Comparison of ENCODE assay signal across 26 mouse cellular contexts in genomic region chr7:75576851-75577250, GRCm38 (mm10).
DNase-seq lines count a peak whose midpoint lies in the region; ATAC-seq and TF ChIP-seq lines count a peak whose summit lies in the region.
"Had no signal": no experiment of that assay in that cellular context is flagged by ENCODE, and none has a peak within 500 bp of the region (broad histone marks: within the 10 kb centered on the region; RNA-seq: fewer than 3 reads in every experiment).

No protein-coding gene starts in this region.

- no peak for TF ChIP-seq EP300 in liver, postnatal 0 days (IDR thresholded peaks at IDR 0.05; ENCODE audit: low read depth)

- H3K4me2 ChIP-seq in heart, embryonic 13.5 days = no peak overlapping the region
- no peak overlapping the region for H3K4me2 ChIP-seq in liver, postnatal 0 days (ENCODE audit: low read depth, low read length)
- H3K4me2 ChIP-seq: embryonic facial prominence, embryonic 15.5 days; forebrain, embryonic 13.5 days; hindbrain, embryonic 12.5 days; liver, embryonic 13.5 days; midbrain, embryonic 12.5 days; neural tube, embryonic 13.5 days had no signal

- no peaks in the 10 kb centered on the region for H3K9me3 ChIP-seq in heart, embryonic 13.5 days
- H3K9me3 ChIP-seq in liver, postnatal 0 days (ENCODE audit: low read length) = no peaks in the 10 kb centered on the region
- H3K9me3 ChIP-seq: embryonic facial prominence, embryonic 10.5 days; embryonic facial prominence, embryonic 15.5 days; forebrain, embryonic 13.5 days; hindbrain, embryonic 12.5 days; liver, embryonic 13.5 days; midbrain, embryonic 12.5 days; neural tube, embryonic 13.5 days had no signal

- ATAC-seq in heart, embryonic 13.5 days (ENCODE audit: extremely low read depth, insufficient number of reproducible peaks, low FRiP score, low TSS enrichment) = no peak
- no peak for ATAC-seq in liver, postnatal 0 days
- ATAC-seq: forebrain, embryonic 13.5 days; hindbrain, postnatal 0 days had no signal

- 90% methylated on average over 2 of the region's 2 CpGs for WGBS in heart, embryonic 13.5 days
- 82% methylated on average over 2 of the region's 2 CpGs for WGBS in liver, postnatal 0 days (ENCODE audit: insufficient replicate concordance)

- TF ChIP-seq CTCF in liver, postnatal 0 days (IDR thresholded peaks at IDR 0.05; ENCODE audit: low read depth) = peak; percentile 31; the same call in 1 of the 2 replicates
- no peak for TF ChIP-seq CTCF in bone marrow macrophage, adult 2 months (IDR thresholded peaks at IDR 0.05; ENCODE audit: low read depth, low read length)

- H3K4me3 ChIP-seq in heart, embryonic 13.5 days = no peak overlapping the region
- no peak overlapping the region for H3K4me3 ChIP-seq in liver, postnatal 0 days (ENCODE audit: low read depth, low read length)
- no peak overlapping the region for H3K4me3 ChIP-seq in bone marrow macrophage, adult 2 months (ENCODE audit: insufficient read depth, low read length)
- H3K4me3 ChIP-seq: embryonic facial prominence, embryonic 10.5 days; embryonic facial prominence, embryonic 15.5 days; forebrain, embryonic 13.5 days; hindbrain, embryonic 12.5 days; layer of hippocampus, adult 2 months; liver, embryonic 13.5 days; midbrain, embryonic 12.5 days; myocyte; neural tube, embryonic 13.5 days had no signal

- peaks cover 57% of the 10 kb centered on the region for H3K4me1 ChIP-seq in heart, embryonic 13.5 days
- H3K4me1 ChIP-seq in liver, postnatal 0 days (ENCODE audit: insufficient read depth) = peaks cover 19% of the 10 kb centered on the region
- peaks cover 23% of the 10 kb centered on the region for H3K4me1 ChIP-seq in bone marrow macrophage, adult 2 months (ENCODE audit: control insufficient read depth, insufficient read depth, low read length)
- H3K4me1 ChIP-seq: midbrain, embryonic 12.5 days had no signal

- H3K27ac ChIP-seq in heart, embryonic 13.5 days (replicated peaks) = peak overlapping the region; percentile 13
- H3K27ac ChIP-seq in liver, postnatal 0 days (ENCODE audit: low read depth) = no peak overlapping the region
- 0 out of 2 replicates have a peak overlapping the region, but pooled peaks have one; percentile 11 for H3K27ac ChIP-seq in bone marrow macrophage, adult 2 months (ENCODE audit: insufficient read depth, low read depth, low read length)
- H3K27ac ChIP-seq: embryonic facial prominence, embryonic 10.5 days; embryonic facial prominence, embryonic 15.5 days; forebrain, embryonic 13.5 days; hindbrain, embryonic 12.5 days; hindbrain, postnatal 0 days; liver, embryonic 13.5 days; midbrain, embryonic 12.5 days; neural tube, embryonic 13.5 days had no signal

- no peak for TF ChIP-seq POLR2A in bone marrow macrophage, adult 2 months (IDR thresholded peaks at IDR 0.05; ENCODE audit: borderline replicate concordance, low read depth, low read length)

- H3K36me3 ChIP-seq in heart, embryonic 13.5 days = peaks cover 20% of the 10 kb centered on the region
- H3K36me3 ChIP-seq in liver, postnatal 0 days (replicated peaks; ENCODE audit: insufficient read depth, low read length) = 0 out of 2 replicates have a peak, but pooled peaks cover 5% of the 10 kb centered on the region
- no peaks in the 10 kb centered on the region for H3K36me3 ChIP-seq in splenic B cell, adult 2 months (ENCODE audit: control insufficient read depth, insufficient read depth, low read length, poor library complexity, severe bottlenecking)
- H3K36me3 ChIP-seq: liver, embryonic 13.5 days had no signal

- DNase-seq in heart, adult 9 months (ENCODE audit: low spot score in 2 of 2) = no peak
- DNase-seq in liver, postnatal 0 days = no peak
- no peak for DNase-seq in liver
- peak; percentile 26 for DNase-seq in splenic B cell, adult 2 months (ENCODE audit: low read depth, low spot score)
- no peak for DNase-seq in embryo, embryonic 10.5 days (ENCODE audit: low spot score)
- DNase-seq: adrenal gland, postnatal 25 days; cerebellum, adult 2 months; cerebellum, postnatal 14 days; gastrocnemius, postnatal 25 days; kidney, adult 11 months; left cerebral cortex, postnatal 4 days; liver, embryonic 13.5 days; lung, adult 2 months; right cerebral cortex, postnatal 4 days; thymus, postnatal 4 days had no signal

- H3K9ac ChIP-seq in heart, embryonic 13.5 days = no peak overlapping the region
- no peak overlapping the region for H3K9ac ChIP-seq in liver, postnatal 0 days (replicated peaks)
- H3K9ac ChIP-seq: embryonic facial prominence, embryonic 15.5 days; forebrain, embryonic 13.5 days; hindbrain, embryonic 12.5 days; liver, embryonic 13.5 days; midbrain, embryonic 12.5 days; neural tube, embryonic 13.5 days had no signal

- no peaks in the 10 kb centered on the region for H3K27me3 ChIP-seq in heart, embryonic 13.5 days (replicated peaks)
- H3K27me3 ChIP-seq in liver, postnatal 0 days (ENCODE audit: insufficient read depth, low read length) = no peaks in the 10 kb centered on the region
- no peaks in the 10 kb centered on the region for H3K27me3 ChIP-seq in splenic B cell, adult 2 months (ENCODE audit: control insufficient read depth, insufficient read depth, low read length, poor library complexity, severe bottlenecking)
- H3K27me3 ChIP-seq: embryonic facial prominence, embryonic 15.5 days; forebrain, embryonic 13.5 days; hindbrain, embryonic 12.5 days; liver, embryonic 13.5 days; midbrain, embryonic 12.5 days; neural tube, embryonic 13.5 days had no signal
